Mouse (Mus musculus): ENCODE measurements around the gene Ltc4s.

DNA sequence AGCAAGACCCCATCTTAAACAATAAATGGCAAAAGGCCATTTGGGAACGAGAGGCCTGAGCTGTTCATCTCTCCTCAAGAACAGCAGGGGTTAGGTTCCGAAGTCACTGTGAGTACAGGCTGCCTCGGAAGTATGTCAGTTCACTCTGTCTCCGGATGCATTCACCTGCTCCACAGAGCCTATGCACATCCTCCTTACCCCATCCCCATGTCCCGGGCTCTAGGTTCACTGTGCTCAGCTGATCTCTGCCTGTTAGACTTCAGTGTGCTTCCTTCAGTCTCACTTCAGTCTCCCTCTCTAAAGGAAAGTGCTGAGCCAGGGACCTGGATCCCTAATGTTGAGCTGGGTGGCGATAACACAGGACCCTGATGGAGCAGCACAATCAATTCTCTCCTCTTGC lies 39.3 kb upstream of the Ltc4s start:
- TF ChIP-seq CTCF (IDR thresholded peaks at IDR 0.05; ENCODE audit: borderline replicate concordance, insufficient read depth, low read depth, low read length) = no peak
- no peak for TF ChIP-seq POLR2A (IDR thresholded peaks at IDR 0.05; ENCODE audit: borderline replicate concordance, insufficient read depth, low read length)

All from cerebellum, adult 2 months (tissue).